Mouse (Mus musculus): ENCODE results near the gene Gm6164. TPM values are rescaled to one million over a fixed set of nuclear protein-coding genes. Genes with fewer than 3 reads are reported as not detected.
"Not testable (repeated sequence)": the region's sequence is repeated elsewhere in the genome, so short reads cannot be mapped to it uniquely, and the experiment has no call there.

The Gm6164 gene
- total RNA-seq (2014; fragmentation: Nextera tagmentation) (not detected in 2 replicates), total RNA-seq (2017) (not detected in 2 replicates)

- ATAC-seq (replicated peaks; ENCODE audit: low FRiP score, low TSS enrichment, poor library complexity, severe bottlenecking), result not testable (repeated sequence)
Measured at GRCm38 (mm10) chr7:20205507-20205906, at the start of gene Gm6164. Gene Gm6164, minus strand, starts transcription at chr7:20205607.

GRCm38 (mm10) chr7:20233728-20234127 is 28.3 kb upstream of the Gm6164 start, which contains the start of gene Gm4498:
Gene Gm4498, minus strand, starts transcription at chr7:20233828.
- not testable (repeated sequence) for ATAC-seq (replicated peaks; ENCODE audit: low FRiP score, low TSS enrichment, poor library complexity, severe bottlenecking)

- ATAC-seq (replicated peaks; ENCODE audit: low FRiP score, low TSS enrichment, poor library complexity, severe bottlenecking), result not testable (repeated sequence)
Measured at GRCm38 (mm10) chr7:20193410-20193809, 12.0 kb downstream of the Gm6164 start, which contains the start of gene Vmn1r95. Gene Vmn1r95, plus strand, starts transcription at chr7:20193710.

DNA sequence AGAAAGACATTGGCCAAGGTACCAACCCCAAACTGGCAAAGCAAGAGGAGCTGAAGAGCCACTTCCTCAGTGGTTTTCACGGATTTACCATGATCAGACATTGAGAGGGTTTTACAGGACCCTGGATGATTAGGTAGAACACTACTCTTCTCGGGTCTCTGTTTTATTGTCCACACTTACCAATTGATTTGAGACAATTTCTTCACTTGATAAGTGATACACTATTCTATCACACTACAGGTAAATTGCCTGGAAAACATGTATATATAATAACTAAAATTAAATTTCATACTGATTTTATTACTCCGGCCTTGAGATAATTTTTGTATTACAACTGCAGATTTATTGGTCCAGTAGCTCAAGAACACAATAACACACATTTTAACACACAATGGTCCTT is 37.1 kb downstream of the Gm6164 start, which contains the start of gene Vmn1r94:
Vmn1r94 (minus strand) TSS at position 101 of the 400 bp plus-strand sequence.
- ATAC-seq (replicated peaks; ENCODE audit: low FRiP score, low TSS enrichment, poor library complexity, severe bottlenecking), result not testable (repeated sequence)

Other genes starting within 250 kb of the Gm6164 start
- gene Ceacam20, start 240.2 kb downstream of the Gm6164 start, total RNA-seq (2014; fragmentation: Nextera tagmentation), result not detected in 2 replicates
- not detected in 2 replicates for gene Ceacam20, start 240.2 kb downstream of the Gm6164 start, total RNA-seq (2017)
- gene Nlrp9b, start 214.1 kb downstream of the Gm6164 start, total RNA-seq (2014; fragmentation: Nextera tagmentation), result not detected in 2 replicates
- not detected in 2 replicates for gene Nlrp9b, start 214.1 kb downstream of the Gm6164 start, total RNA-seq (2017)
- gene Vmn1r91, start 105.9 kb downstream of the Gm6164 start, total RNA-seq (2014; fragmentation: Nextera tagmentation), result not detected in 2 replicates
- gene Vmn1r91, start 105.9 kb downstream of the Gm6164 start, total RNA-seq (2017), result not detected in 2 replicates
- not detected in 2 replicates for gene Gm16442, start 83.0 kb downstream of the Gm6164 start, total RNA-seq (2014; fragmentation: Nextera tagmentation)
- gene Gm16442, start 83.0 kb downstream of the Gm6164 start, total RNA-seq (2017), result not detected in 2 replicates
- not detected in 2 replicates for gene Vmn1r93, start 66.5 kb downstream of the Gm6164 start, total RNA-seq (2014; fragmentation: Nextera tagmentation)
- gene Vmn1r93, start 66.5 kb downstream of the Gm6164 start, total RNA-seq (2017), result not detected in 2 replicates
- gene Vmn1r94, start 37.2 kb downstream of the Gm6164 start, total RNA-seq (2014; fragmentation: Nextera tagmentation), result not detected in 2 replicates
- gene Vmn1r94, start 37.2 kb downstream of the Gm6164 start, total RNA-seq (2017), result not detected in 2 replicates
- not detected in 2 replicates for gene Vmn1r95, start 11.9 kb downstream of the Gm6164 start, total RNA-seq (2014; fragmentation: Nextera tagmentation)
- gene Vmn1r95, start 11.9 kb downstream of the Gm6164 start, total RNA-seq (2017), result not detected in 2 replicates
- not detected in 2 replicates for gene Gm4498, start 28.2 kb upstream of the Gm6164 start, total RNA-seq (2014; fragmentation: Nextera tagmentation)
- gene Gm4498, start 28.2 kb upstream of the Gm6164 start, total RNA-seq (2017), result not detected in 2 replicates
- not detected in 2 replicates for gene Gm5890, start 57.2 kb upstream of the Gm6164 start, total RNA-seq (2014; fragmentation: Nextera tagmentation)
- gene Gm5890, start 57.2 kb upstream of the Gm6164 start, total RNA-seq (2017), result not detected in 2 replicates
- gene Gm4133, start 128.5 kb upstream of the Gm6164 start, total RNA-seq (2014; fragmentation: Nextera tagmentation), result not detected in 2 replicates
- not detected in 2 replicates for gene Gm4133, start 128.5 kb upstream of the Gm6164 start, total RNA-seq (2017)
- gene Gm5728, start 169.8 kb upstream of the Gm6164 start, total RNA-seq (2014; fragmentation: Nextera tagmentation), result not detected in 2 replicates
- not detected in 2 replicates for gene Gm5728, start 169.8 kb upstream of the Gm6164 start, total RNA-seq (2017)
- gene Vmn1r100, start 212.3 kb upstream of the Gm6164 start, total RNA-seq (2014; fragmentation: Nextera tagmentation), result not detected in 2 replicates
- gene Vmn1r100, start 212.3 kb upstream of the Gm6164 start, total RNA-seq (2017), result not detected in 2 replicates
- not detected in 2 replicates for gene Vmn1r101, start 237.0 kb upstream of the Gm6164 start, total RNA-seq (2014; fragmentation: Nextera tagmentation)
- not detected in 2 replicates for gene Vmn1r101, start 237.0 kb upstream of the Gm6164 start, total RNA-seq (2017)